Mouse (Mus musculus): ENCODE data around the gene Bmpr1b.

DNA sequence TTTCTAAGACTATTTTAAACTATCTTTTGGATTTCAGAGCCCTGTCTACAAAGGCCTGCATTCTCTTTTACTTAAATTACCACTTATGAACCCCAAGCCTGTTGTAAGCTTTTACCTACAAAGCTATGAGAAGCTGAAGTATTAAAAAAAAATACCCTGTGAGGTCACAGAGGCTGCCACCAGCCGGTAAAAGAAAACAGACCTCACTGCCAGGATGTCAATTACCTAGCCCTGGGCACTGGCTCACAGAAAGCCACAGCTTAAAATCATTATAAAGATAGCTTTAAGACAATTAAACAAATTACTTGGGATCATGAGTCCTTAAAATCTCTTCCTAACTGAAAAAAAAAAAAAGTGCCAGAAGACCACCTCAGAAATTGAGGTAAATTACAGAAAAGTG, 85.1 kb downstream of the Bmpr1b start:
- TF ChIP-seq CTCF (IDR thresholded peaks at IDR 0.05; ENCODE audit: control insufficient read depth, insufficient read depth, low read length), result no peak
- TF ChIP-seq POLR2A (IDR thresholded peaks at IDR 0.05; ENCODE audit: borderline replicate concordance, control insufficient read depth, low read depth, low read length), result no peak
